Mouse (Mus musculus) hindbrain, embryonic 15.5 days (tissue): ENCODE measurements at regions not wholly inside any gene's neighbourhood (a gene's known extent, or its start where the extent isn't known, plus 50 kb on each side); places are given as distances from the start of the nearest gene placed in this dataset.

Experiments
- ATAC-seq: fragments of 200-750 bp; cut with Nextera tagmentation; 2 replicates; pipeline ENCODE4 v1.8.0; 2017; ENCODE audit warnings: low read depth, moderate number of reproducible peaks, moderate TSS enrichment; ENCODE audit not compliant: low FRiP score
- H3K27ac ChIP-seq: fragments of 300-500 bp; sonication (generic); replicated peaks from 2 replicates; pipeline ENCODE4 v1.5.1; 2015; ENCODE audit warnings: mild to moderate bottlenecking, inconsistent platforms
- H3K27me3 ChIP-seq: fragments of 300-500 bp; sonication (generic); 2 replicates; pipeline ENCODE4 v1.6.1; 2015; ENCODE audit warnings: control low read depth, inconsistent platforms
- H3K36me3 ChIP-seq: fragments of 300-500 bp; sonication (generic); 2 replicates; pipeline ENCODE4 v1.6.1; 2015; ENCODE audit warnings: control low read depth, inconsistent platforms
- H3K4me1 ChIP-seq: fragments of 300-500 bp; sonication (generic); replicated peaks from 2 replicates; pipeline ENCODE4 v1.6.1; 2015; ENCODE audit warnings: control low read depth, inconsistent platforms
- H3K4me2 ChIP-seq: fragments of 300-500 bp; sonication (generic); 2 replicates; pipeline ENCODE4 v1.6.1; 2015; ENCODE audit warnings: moderate library complexity, mild to moderate bottlenecking, inconsistent platforms
- H3K4me3 ChIP-seq: fragments of 300-500 bp; sonication (generic); 2 replicates; pipeline ENCODE4 v1.5.1; 2015; ENCODE audit warnings: mild to moderate bottlenecking, inconsistent platforms
- H3K9ac ChIP-seq: fragments of 300-500 bp; sonication (generic); 2 replicates; pipeline ENCODE4 v1.6.1; 2015; ENCODE audit warnings: inconsistent platforms
- H3K9me3 ChIP-seq: fragments of 300-500 bp; sonication (generic); 2 replicates; pipeline ENCODE4 v1.6.1; 2016; ENCODE audit warnings: control low read depth, inconsistent platforms
- WGBS: fragments of 180-500 bp; shearing (Covaris S2); methylation state at CpG from one replicate; pipeline ENCODE4 v1.1.7; 2015; 5-methylcytosine and 5-hydroxymethylcytosine counted together

GRCm38 (mm10) chr3:148422205-148422604 is 568.1 kb downstream of the Adgrl2 start:
- Histone ChIP-seq H3K4me2 (no peak overlapping the region), H3K27ac (no peak overlapping the region), H3K27me3 (peaks cover 4% of the 10 kb centered on the region; the same call in 1 of the 2 replicates), H3K4me3 (no peak overlapping the region), H3K4me1 (no peaks in the 10 kb centered on the region), H3K36me3 (no peaks in the 10 kb centered on the region), H3K9ac (no peak overlapping the region), H3K9me3 (no peaks in the 10 kb centered on the region)
- 82% methylated on average over 2 of the region's 2 CpGs for WGBS
- no peak for ATAC-seq

GRCm38 (mm10) chr3:148420303-148420702 is 570.1 kb downstream of the Adgrl2 start:
- Histone ChIP-seq H3K4me1 (no peaks in the 10 kb centered on the region), H3K9ac (no peak overlapping the region), H3K4me3 (no peak overlapping the region), H3K27ac (no peak overlapping the region), H3K36me3 (no peaks in the 10 kb centered on the region), H3K9me3 (no peaks in the 10 kb centered on the region), H3K4me2 (no peak overlapping the region), H3K27me3 (peaks cover 4% of the 10 kb centered on the region; the same call in 1 of the 2 replicates)
- no peak for ATAC-seq
- 94% methylated on average over 5 of the region's 5 CpGs for WGBS

GRCm38 (mm10) chr3:148419462-148420074 is 570.8 kb downstream of the Adgrl2 start:
- H3K9me3 ChIP-seq, result no peaks in the 10 kb centered on the region
- H3K27ac ChIP-seq, result no peak overlapping the region
- no peak overlapping the region for H3K4me3 ChIP-seq
- no peaks in the 10 kb centered on the region for H3K4me1 ChIP-seq
- H3K27me3 ChIP-seq, result peaks cover 4% of the 10 kb centered on the region; the same call in 1 of the 2 replicates
- no peak overlapping the region for H3K9ac ChIP-seq
- no peak overlapping the region for H3K4me2 ChIP-seq
- H3K36me3 ChIP-seq, result no peaks in the 10 kb centered on the region
- WGBS, result 83% methylated on average over 2 of the region's 2 CpGs
- no peak for ATAC-seq

- Histone ChIP-seq H3K9ac (no peak overlapping the region), H3K4me2 (no peak overlapping the region), H3K27me3 (peaks cover 4% of the 10 kb centered on the region; the same call in 1 of the 2 replicates), H3K4me1 (no peaks in the 10 kb centered on the region), H3K4me3 (no peak overlapping the region), H3K36me3 (no peaks in the 10 kb centered on the region), H3K27ac (no peak overlapping the region), H3K9me3 (no peaks in the 10 kb centered on the region)
- 28% methylated on average over 6 of the region's 6 CpGs for WGBS
- ATAC-seq, result no peak
These were observed 572.3 kb downstream of the Adgrl2 start for GRCm38 (mm10) chr3:148418067-148418466.

- no peak overlapping the region for H3K9ac ChIP-seq
- no peaks in the 10 kb centered on the region for H3K9me3 ChIP-seq
- H3K4me2 ChIP-seq, result no peak overlapping the region
- H3K36me3 ChIP-seq, result no peaks in the 10 kb centered on the region
- no peak overlapping the region for H3K27ac ChIP-seq
- no peak for ATAC-seq
- no peaks in the 10 kb centered on the region for H3K4me1 ChIP-seq
- H3K27me3 ChIP-seq, result peaks cover 4% of the 10 kb centered on the region; the same call in 1 of the 2 replicates
- WGBS, result 91% methylated on average over 7 of the region's 7 CpGs
- H3K4me3 ChIP-seq, result no peak overlapping the region
These were observed 574.9 kb downstream of the Adgrl2 start for GRCm38 (mm10) chr3:148415443-148415842.

GRCm38 (mm10) chr3:148413027-148413426 is 577.3 kb downstream of the Adgrl2 start:
- H3K27ac ChIP-seq, result no peak overlapping the region

GRCm38 (mm10) chr3:148412191-148412590 is 578.2 kb downstream of the Adgrl2 start:
- H3K9me3 ChIP-seq, result no peaks in the 10 kb centered on the region
- H3K4me2 ChIP-seq, result no peak overlapping the region
- WGBS, result 89% methylated on average over 1 of the region's 1 CpGs
- no peak overlapping the region for H3K27ac ChIP-seq
- H3K4me1 ChIP-seq, result no peaks in the 10 kb centered on the region
- no peak overlapping the region for H3K4me3 ChIP-seq
- H3K36me3 ChIP-seq, result no peaks in the 10 kb centered on the region
- no peak for ATAC-seq
- H3K27me3 ChIP-seq, result no peaks in the 10 kb centered on the region
- no peak overlapping the region for H3K9ac ChIP-seq

More at GRCm38 (mm10) chr3:148413027-148413426, 577.3 kb downstream of the Adgrl2 start:
- H3K4me2 ChIP-seq, result no peak overlapping the region
- H3K27me3 ChIP-seq, result no peaks in the 10 kb centered on the region
- no peaks in the 10 kb centered on the region for H3K4me1 ChIP-seq
- 87% methylated on average over 1 of the region's 1 CpGs for WGBS
- H3K9ac ChIP-seq, result no peak overlapping the region
- H3K4me3 ChIP-seq, result no peak overlapping the region
- ATAC-seq, result no peak
- no peaks in the 10 kb centered on the region for H3K36me3 ChIP-seq
- no peaks in the 10 kb centered on the region for H3K9me3 ChIP-seq

GRCm38 (mm10) chr3:148398349-148398748 is 592.0 kb downstream of the Adgrl2 start:
- 53% methylated on average over 7 of the region's 7 CpGs for WGBS
- Histone ChIP-seq H3K27ac (no peak overlapping the region), H3K9ac (no peak overlapping the region), H3K4me3 (no peak overlapping the region), H3K9me3 (no peaks in the 10 kb centered on the region), H3K4me1 (no peaks in the 10 kb centered on the region), H3K4me2 (no peak overlapping the region), H3K27me3 (no peaks in the 10 kb centered on the region), H3K36me3 (no peaks in the 10 kb centered on the region)
- ATAC-seq, result no peak

- Histone ChIP-seq H3K4me3 (no peak overlapping the region), H3K9me3 (no peaks in the 10 kb centered on the region), H3K27me3 (no peaks in the 10 kb centered on the region), H3K27ac (no peak overlapping the region), H3K4me2 (no peak overlapping the region), H3K9ac (no peak overlapping the region), H3K4me1 (no peaks in the 10 kb centered on the region), H3K36me3 (no peaks in the 10 kb centered on the region)
- ATAC-seq, result no peak
- WGBS, result 85% methylated on average over 6 of the region's 6 CpGs
These were observed 602.8 kb downstream of the Adgrl2 start for GRCm38 (mm10) chr3:148387550-148387949.

- 94% methylated on average over 7 of the region's 7 CpGs for WGBS
These were observed 604.6 kb downstream of the Adgrl2 start for GRCm38 (mm10) chr3:148385712-148386111.

GRCm38 (mm10) chr3:148381057-148381456 is 609.3 kb downstream of the Adgrl2 start:
- H3K4me3 ChIP-seq, result no peak overlapping the region
- no peak overlapping the region for H3K27ac ChIP-seq
- WGBS, result 94% methylated on average over 1 of the region's 1 CpGs
- H3K27me3 ChIP-seq, result no peaks in the 10 kb centered on the region
- no peaks in the 10 kb centered on the region for H3K36me3 ChIP-seq
- no peaks in the 10 kb centered on the region for H3K9me3 ChIP-seq
- no peaks in the 10 kb centered on the region for H3K4me1 ChIP-seq
- no peak overlapping the region for H3K9ac ChIP-seq
- ATAC-seq, result no peak
- H3K4me2 ChIP-seq, result no peak overlapping the region

More at GRCm38 (mm10) chr3:148385712-148386111, 604.6 kb downstream of the Adgrl2 start:
- ATAC-seq, result no peak
- H3K27ac ChIP-seq, result no peak overlapping the region
- no peaks in the 10 kb centered on the region for H3K9me3 ChIP-seq
- H3K27me3 ChIP-seq, result no peaks in the 10 kb centered on the region
- H3K36me3 ChIP-seq, result no peaks in the 10 kb centered on the region
- H3K4me2 ChIP-seq, result no peak overlapping the region
- H3K9ac ChIP-seq, result no peak overlapping the region
- H3K4me3 ChIP-seq, result no peak overlapping the region
- H3K4me1 ChIP-seq, result no peaks in the 10 kb centered on the region

GRCm38 (mm10) chr3:148363331-148363730 is 627.0 kb downstream of the Adgrl2 start:
- WGBS, result 82% methylated on average over 5 of the region's 5 CpGs
- no peaks in the 10 kb centered on the region for H3K4me1 ChIP-seq
- no peak overlapping the region for H3K9ac ChIP-seq
- no peaks in the 10 kb centered on the region for H3K27me3 ChIP-seq
- H3K27ac ChIP-seq, result no peak overlapping the region
- H3K9me3 ChIP-seq, result no peaks in the 10 kb centered on the region
- no peaks in the 10 kb centered on the region for H3K36me3 ChIP-seq
- no peak for ATAC-seq
- no peak overlapping the region for H3K4me2 ChIP-seq
- no peak overlapping the region for H3K4me3 ChIP-seq

- Histone ChIP-seq H3K9ac (no peak overlapping the region), H3K4me3 (no peak overlapping the region), H3K4me2 (no peak overlapping the region), H3K4me1 (no peaks in the 10 kb centered on the region), H3K9me3 (no peaks in the 10 kb centered on the region), H3K27ac (no peak overlapping the region), H3K27me3 (no peaks in the 10 kb centered on the region), H3K36me3 (no peaks in the 10 kb centered on the region)
- no peak for ATAC-seq
- WGBS, result 47% methylated on average over 2 of the region's 2 CpGs
These were observed 627.9 kb downstream of the Adgrl2 start for GRCm38 (mm10) chr3:148362453-148362864.
